Mouse (Mus musculus): ENCODE results near the gene Gm17571. TPM values are rescaled to one million over a fixed set of nuclear protein-coding genes. Genes with fewer than 3 reads are reported as not detected.

The Gm17571 gene
- polyA plus RNA-seq, 1 experiment from 2014 or later: not detected

- DNase-seq (ENCODE audit: low spot score) (no peak), ATAC-seq (ENCODE audit: low FRiP score) (no peak)
- Histone ChIP-seq H3K27ac (no peak overlapping the region), H3K9me3 (ENCODE audit: control insufficient read depth, low read length) (no peaks in the 10 kb centered on the region), H3K36me3 (replicated peaks; ENCODE audit: control insufficient read depth, insufficient read depth) (no peaks in the 10 kb centered on the region), H3K4me1 (replicated peaks; ENCODE audit: control insufficient read depth, insufficient read depth, low read length) (no peaks in the 10 kb centered on the region), H3K27me3 (ENCODE audit: control insufficient read depth, insufficient read depth, low read length) (no peaks in the 10 kb centered on the region), H3K9ac (no peak overlapping the region), H3K4me2 (replicated peaks) (no peak overlapping the region), H3K4me3 (replicated peaks; ENCODE audit: low read length) (no peak overlapping the region)
- WGBS: 95% methylated on average over 1 of the region's 1 CpGs
Observed at GRCm38 (mm10) chr9:13460926-13461325, 14.4 kb upstream of the Gm17571 start.

- ATAC-seq (ENCODE audit: low FRiP score) (no peak), DNase-seq (ENCODE audit: low spot score) (no peak)
- Histone ChIP-seq H3K9ac (no peak overlapping the region), H3K9me3 (ENCODE audit: control insufficient read depth, low read length) (no peaks in the 10 kb centered on the region), H3K27ac (no peak overlapping the region), H3K4me3 (replicated peaks; ENCODE audit: low read length) (no peak overlapping the region), H3K27me3 (ENCODE audit: control insufficient read depth, insufficient read depth, low read length) (no peaks in the 10 kb centered on the region), H3K36me3 (replicated peaks; ENCODE audit: control insufficient read depth, insufficient read depth) (no peaks in the 10 kb centered on the region), H3K4me1 (replicated peaks; ENCODE audit: control insufficient read depth, insufficient read depth, low read length) (no peaks in the 10 kb centered on the region), H3K4me2 (replicated peaks) (no peak overlapping the region)
- 90% methylated on average over 3 of the region's 3 CpGs for WGBS
Observed at GRCm38 (mm10) chr9:13460012-13460411, 13.5 kb upstream of the Gm17571 start.

DNA sequence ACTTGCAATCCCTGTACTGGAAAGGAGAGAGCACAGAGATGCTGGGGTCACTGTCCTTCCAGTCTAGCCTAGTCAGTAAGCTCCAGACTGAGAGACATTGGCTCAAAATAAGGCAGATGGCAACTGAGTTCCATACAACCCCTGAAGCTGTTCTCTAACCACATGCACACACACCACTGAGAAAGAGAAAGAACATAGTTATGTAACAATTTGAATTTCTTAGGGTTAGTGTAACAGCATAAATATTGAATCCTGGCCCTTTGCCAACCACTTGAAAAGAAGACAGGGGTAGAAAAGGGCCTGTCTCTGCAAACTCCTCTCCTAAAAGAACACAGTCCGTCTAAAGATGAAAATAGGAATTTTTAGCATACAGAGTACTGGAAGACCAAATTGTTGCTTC lies 12.8 kb upstream of the Gm17571 start:
- Histone ChIP-seq H3K27me3 (ENCODE audit: control insufficient read depth, insufficient read depth, low read length) (no peaks in the 10 kb centered on the region), H3K4me3 (replicated peaks; ENCODE audit: low read length) (no peak overlapping the region), H3K9ac (no peak overlapping the region), H3K9me3 (ENCODE audit: control insufficient read depth, low read length) (no peaks in the 10 kb centered on the region), H3K4me1 (replicated peaks; ENCODE audit: control insufficient read depth, insufficient read depth, low read length) (0 out of 2 replicates have a peak, but pooled peaks cover 5% of the 10 kb centered on the region), H3K4me2 (replicated peaks) (no peak overlapping the region), H3K27ac (no peak overlapping the region), H3K36me3 (replicated peaks; ENCODE audit: control insufficient read depth, insufficient read depth) (no peaks in the 10 kb centered on the region)
- no peak for ATAC-seq (ENCODE audit: low FRiP score)
- WGBS: 65% methylated on average over 1 of the region's 1 CpGs
- DNase-seq (ENCODE audit: low spot score): no peak

- DNase-seq (ENCODE audit: low spot score) (no peak), ATAC-seq (ENCODE audit: low FRiP score) (no peak)
- Histone ChIP-seq H3K36me3 (replicated peaks; ENCODE audit: control insufficient read depth, insufficient read depth) (no peaks in the 10 kb centered on the region), H3K27me3 (ENCODE audit: control insufficient read depth, insufficient read depth, low read length) (no peaks in the 10 kb centered on the region), H3K27ac (no peak overlapping the region), H3K9me3 (ENCODE audit: control insufficient read depth, low read length) (no peaks in the 10 kb centered on the region), H3K4me1 (replicated peaks; ENCODE audit: control insufficient read depth, insufficient read depth, low read length) (0 out of 2 replicates have a peak, but pooled peaks cover 5% of the 10 kb centered on the region), H3K9ac (no peak overlapping the region), H3K4me2 (replicated peaks) (no peak overlapping the region), H3K4me3 (replicated peaks; ENCODE audit: low read length) (no peak overlapping the region)
- 69% methylated on average over 6 of the region's 6 CpGs for WGBS
Observed at GRCm38 (mm10) chr9:13457774-13458173, 11.2 kb upstream of the Gm17571 start.

- no peak overlapping the region for H3K4me2 ChIP-seq (replicated peaks)
- H3K4me3 ChIP-seq (replicated peaks; ENCODE audit: low read length): no peak overlapping the region
- H3K9me3 ChIP-seq (ENCODE audit: control insufficient read depth, low read length): no peaks in the 10 kb centered on the region
- no peak overlapping the region for H3K9ac ChIP-seq
- 0 out of 2 replicates have a peak, but pooled peaks cover 5% of the 10 kb centered on the region for H3K4me1 ChIP-seq (replicated peaks; ENCODE audit: control insufficient read depth, insufficient read depth, low read length)
- H3K27ac ChIP-seq: peak overlapping the region; percentile 36; the same call in 1 of the 2 replicates
- H3K27me3 ChIP-seq (ENCODE audit: control insufficient read depth, insufficient read depth, low read length): no peaks in the 10 kb centered on the region
- H3K36me3 ChIP-seq (replicated peaks; ENCODE audit: control insufficient read depth, insufficient read depth): no peaks in the 10 kb centered on the region
- no peak for ATAC-seq (ENCODE audit: low FRiP score)
- DNase-seq (ENCODE audit: low spot score): no peak
- 75% methylated on average over 1 of the region's 1 CpGs for whole genome bisulfite sequencing
Observed at GRCm38 (mm10) chr9:13455231-13455630, 8.7 kb upstream of the Gm17571 start.

DNA sequence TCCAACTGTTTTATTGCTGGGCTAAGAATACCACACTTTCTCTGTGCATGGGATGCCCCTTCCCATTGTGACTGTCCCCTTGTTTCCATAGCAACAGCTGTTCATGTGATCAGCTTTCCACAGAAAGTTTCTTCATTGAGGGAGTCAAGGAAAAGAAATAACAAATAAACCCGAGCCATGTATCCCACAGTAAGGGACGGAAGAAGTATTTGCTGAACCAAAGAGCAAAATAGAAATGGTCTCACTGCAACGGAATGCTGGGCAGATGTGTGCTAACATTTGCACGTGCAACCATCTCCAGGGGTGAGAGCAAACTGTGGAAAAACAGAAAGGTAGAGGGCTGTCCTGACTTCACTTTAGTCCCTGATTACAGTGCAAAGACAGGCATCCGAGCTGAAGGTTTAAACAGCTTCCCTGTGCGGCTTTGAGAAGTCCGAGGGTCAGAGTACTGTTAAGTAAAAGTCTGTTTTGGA lies 8.1 kb upstream of the Gm17571 start:
- Histone ChIP-seq H3K4me3 (replicated peaks; ENCODE audit: low read length) (no peak overlapping the region), H3K9me3 (ENCODE audit: control insufficient read depth, low read length) (no peaks in the 10 kb centered on the region), H3K36me3 (replicated peaks; ENCODE audit: control insufficient read depth, insufficient read depth) (no peaks in the 10 kb centered on the region), H3K27ac (peak overlapping the region; percentile 36; the same call in 1 of the 2 replicates), H3K9ac (no peak overlapping the region), H3K4me2 (replicated peaks) (no peak overlapping the region), H3K27me3 (ENCODE audit: control insufficient read depth, insufficient read depth, low read length) (no peaks in the 10 kb centered on the region), H3K4me1 (replicated peaks; ENCODE audit: control insufficient read depth, insufficient read depth, low read length) (0 out of 2 replicates have a peak, but pooled peaks cover 5% of the 10 kb centered on the region)
- peak; percentile 40; the same call in 1 of the 2 replicates for ATAC-seq (ENCODE audit: low FRiP score)
- 20% methylated on average over 7 of the region's 7 CpGs for WGBS
- no peak for DNase-seq (ENCODE audit: low spot score)

GRCm38 (mm10) chr9:13448716-13449115 lies 2.2 kb upstream of the Gm17571 start:
- Histone ChIP-seq H3K9me3 (ENCODE audit: control insufficient read depth, low read length) (no peaks in the 10 kb centered on the region), H3K36me3 (replicated peaks; ENCODE audit: control insufficient read depth, insufficient read depth) (no peaks in the 10 kb centered on the region), H3K27ac (no peak overlapping the region), H3K9ac (no peak overlapping the region), H3K4me1 (replicated peaks; ENCODE audit: control insufficient read depth, insufficient read depth, low read length) (no peaks in the 10 kb centered on the region), H3K27me3 (ENCODE audit: control insufficient read depth, insufficient read depth, low read length) (no peaks in the 10 kb centered on the region), H3K4me3 (replicated peaks; ENCODE audit: low read length) (no peak overlapping the region), H3K4me2 (replicated peaks) (no peak overlapping the region)
- ATAC-seq (ENCODE audit: low FRiP score) (no peak), DNase-seq (ENCODE audit: low spot score) (no peak)
- WGBS: 92% methylated on average over 3 of the region's 3 CpGs

DNA sequence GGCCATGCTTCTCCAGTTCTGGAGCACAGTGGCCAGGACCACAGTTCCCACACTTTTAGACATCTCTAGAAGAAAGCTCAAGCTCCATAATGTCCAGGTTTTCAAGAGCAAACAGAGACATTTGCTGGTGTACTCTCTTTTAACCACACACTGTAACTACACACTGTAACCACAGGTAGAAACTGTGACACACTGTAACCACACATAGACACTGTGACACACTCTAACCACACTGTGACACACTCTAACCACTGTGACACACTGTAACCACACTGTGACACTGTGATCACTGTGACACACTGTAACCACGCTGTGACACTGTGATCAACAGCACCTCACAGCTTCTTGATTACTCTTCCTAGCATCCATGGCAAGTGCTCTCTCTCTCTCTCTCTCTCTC lies 317 bp downstream of the Gm17571 start:
- H3K27me3 ChIP-seq (ENCODE audit: control insufficient read depth, insufficient read depth, low read length): no peaks in the 10 kb centered on the region
- WGBS: 89% methylated on average over 1 of the region's 1 CpGs
- no peak overlapping the region for H3K27ac ChIP-seq
- no peaks in the 10 kb centered on the region for H3K9me3 ChIP-seq (ENCODE audit: control insufficient read depth, low read length)
- DNase-seq (ENCODE audit: low spot score) (no peak), ATAC-seq (ENCODE audit: low FRiP score) (no peak)
- no peak overlapping the region for H3K4me3 ChIP-seq (replicated peaks; ENCODE audit: low read length)
- H3K4me2 ChIP-seq (replicated peaks): no peak overlapping the region
- H3K36me3 ChIP-seq (replicated peaks; ENCODE audit: control insufficient read depth, insufficient read depth): no peaks in the 10 kb centered on the region
- no peaks in the 10 kb centered on the region for H3K4me1 ChIP-seq (replicated peaks; ENCODE audit: control insufficient read depth, insufficient read depth, low read length)
- H3K9ac ChIP-seq: no peak overlapping the region

- Histone ChIP-seq H3K9ac (no peak overlapping the region), H3K27me3 (ENCODE audit: control insufficient read depth, insufficient read depth, low read length) (no peaks in the 10 kb centered on the region), H3K4me3 (replicated peaks; ENCODE audit: low read length) (no peak overlapping the region), H3K36me3 (replicated peaks; ENCODE audit: control insufficient read depth, insufficient read depth) (no peaks in the 10 kb centered on the region), H3K27ac (no peak overlapping the region), H3K4me2 (replicated peaks) (no peak overlapping the region), H3K9me3 (ENCODE audit: control insufficient read depth, low read length) (no peaks in the 10 kb centered on the region), H3K4me1 (replicated peaks; ENCODE audit: control insufficient read depth, insufficient read depth, low read length) (no peaks in the 10 kb centered on the region)
- ATAC-seq (ENCODE audit: low FRiP score): no peak
- DNase-seq (ENCODE audit: low spot score): no peak
- 52% methylated on average over 1 of the region's 1 CpGs for WGBS
Observed at GRCm38 (mm10) chr9:13443484-13444211, 2.9 kb downstream of the Gm17571 start.

Measured in hindbrain, embryonic 14.5 days (tissue).